Mouse (Mus musculus) gastrocnemius, adult 2 months (tissue): Measurements from ENCODE around the gene Sdf4. TPM values are rescaled to one million over a fixed set of nuclear protein-coding genes. Genes with fewer than 3 reads are reported as not detected.

ENCODE experiments used
- DNase-seq: peaks from one replicate; pipeline ENCODE4 v3.0.0; 2022
- H3K27ac ChIP-seq: fragments of 200-600 bp; 2 replicates; pipeline ENCODE4 v1.8.1; 2022; ENCODE audit warnings: mild to moderate bottlenecking
- H3K4me3 ChIP-seq: fragments of 200-600 bp; 2 replicates; pipeline ENCODE4 v1.8.1; 2022; ENCODE audit warnings: mild to moderate bottlenecking, moderate library complexity
- CTCF ChIP-seq: fragments of 200-600 bp; IDR thresholded peaks from 2 replicates; pipeline ENCODE4 v1.8.1; 2022; ENCODE audit warnings: antibody characterized with exemption, mild to moderate bottlenecking, moderate library complexity
- intact Hi-C: fragments of 180-260 bp; cut with DNase I; formaldehyde crosslinking; loops from one replicate; pipeline ENCODE4 v1.15.1; 2025
- total RNA-seq, 2 experiments: library from RNA; stranded (reverse); gene quantifications; 2 replicates each; pipeline ENCODE4 v1.2.3; 2021

Sdf4 gene
- total RNA-seq, 2 experiments from 2014 or later: 75.7 to 81.5 TPM

DNA sequence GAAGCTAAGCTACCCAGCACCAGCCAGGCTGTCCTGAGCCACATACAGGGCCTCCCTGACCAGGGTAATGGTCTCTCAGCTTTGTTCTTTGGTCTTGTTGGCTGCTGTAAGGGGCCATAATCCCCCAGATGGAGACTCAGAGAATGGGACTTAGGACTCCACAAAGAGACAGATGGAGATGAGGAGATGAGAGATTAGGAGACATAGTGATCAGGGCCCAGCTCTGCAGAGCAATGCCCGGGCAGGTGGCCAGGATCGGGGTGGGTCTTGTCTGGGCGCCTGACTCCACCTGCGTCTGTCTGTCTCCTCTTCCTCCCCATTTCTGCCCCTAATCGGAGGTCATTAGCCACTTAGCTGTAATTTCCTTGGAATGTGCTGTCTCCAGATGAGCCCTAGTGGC is 22.4 kb upstream of the Sdf4 start:
- no peak for DNase-seq
- TF ChIP-seq CTCF: no peak
- intact Hi-C loops: no loop called here
- no peak overlapping the region for H3K27ac ChIP-seq
- H3K4me3 ChIP-seq: no peak overlapping the region

DNA sequence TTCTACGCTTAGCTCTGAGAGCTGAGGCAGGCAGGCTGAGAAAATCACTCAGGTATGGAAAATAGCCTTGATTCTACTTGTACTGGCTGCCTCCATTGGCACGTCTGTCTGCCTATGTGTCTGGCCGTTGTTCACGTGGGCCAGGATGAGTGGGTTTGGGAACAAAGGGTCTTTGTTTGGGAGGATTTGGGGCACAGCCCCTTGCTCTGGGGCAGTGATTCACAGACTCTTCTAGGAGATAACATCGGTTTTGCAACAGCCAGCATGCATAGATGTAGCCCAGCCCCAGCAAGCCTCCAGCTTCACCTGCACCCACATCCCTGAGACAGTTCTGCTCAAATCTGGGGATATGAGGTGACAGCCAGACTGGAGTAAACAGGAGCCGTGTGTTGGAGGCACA is 20.0 kb upstream of the Sdf4 start:
- TF ChIP-seq CTCF: no peak
- no peak for DNase-seq
- Histone ChIP-seq H3K4me3 (no peak overlapping the region), H3K27ac (no peak overlapping the region)
- intact Hi-C loops: no loop called here

DNA sequence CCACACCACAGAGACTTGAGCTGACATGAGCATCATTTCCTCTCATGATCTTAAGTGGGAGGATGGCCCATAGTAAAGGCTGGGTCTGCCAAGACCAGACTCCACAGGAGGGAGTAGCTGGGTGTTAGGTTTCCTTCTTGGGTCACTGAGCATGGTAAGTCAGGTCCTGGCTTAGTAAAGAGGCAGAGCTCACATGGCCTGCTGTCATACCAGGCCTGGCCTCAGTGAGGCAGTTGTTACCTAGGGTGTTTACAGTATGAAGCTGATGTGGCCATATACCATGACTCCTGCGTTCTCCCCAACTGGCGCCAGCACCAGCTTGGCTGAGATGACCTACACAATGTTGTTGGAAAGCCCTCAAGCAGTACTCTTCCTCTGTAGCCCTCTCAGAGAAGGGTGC is 19.4 kb upstream of the Sdf4 start:
- no peak for DNase-seq
- Histone ChIP-seq H3K4me3 (no peak overlapping the region), H3K27ac (no peak overlapping the region)
- peak; percentile 5; the same call in 1 of the 2 replicates for TF ChIP-seq CTCF
- intact Hi-C loops: no loop called here

DNA sequence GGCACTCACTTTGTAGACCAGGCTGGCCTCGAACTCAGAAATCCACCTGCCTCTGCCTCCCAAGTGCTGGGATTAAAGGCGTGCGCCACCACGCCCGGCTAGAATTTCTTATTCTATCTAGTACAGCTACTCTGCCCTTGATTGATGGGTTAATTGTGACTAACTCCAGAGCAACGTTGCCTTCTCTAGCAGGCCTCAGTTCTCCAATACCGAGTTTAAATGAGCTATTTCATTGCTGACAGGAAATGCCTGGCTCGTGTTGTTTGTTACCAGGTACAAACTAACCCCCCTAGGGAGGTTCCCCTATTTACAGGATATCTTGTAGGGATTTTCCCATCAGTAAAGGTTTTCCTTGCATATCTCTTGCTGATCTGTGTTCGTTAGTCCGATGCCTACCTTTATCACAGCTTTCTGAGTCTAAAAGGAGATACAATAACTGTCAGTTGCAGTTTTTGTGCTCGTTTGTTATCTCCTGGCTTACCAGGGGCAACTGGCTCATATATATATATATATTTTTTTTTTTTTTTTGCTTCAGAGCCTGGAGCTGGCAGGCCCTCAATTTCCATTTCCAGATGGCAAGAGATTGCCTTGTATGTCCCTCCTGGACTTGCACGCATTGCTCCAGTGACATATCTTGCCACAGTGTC is 11.1 kb upstream of the Sdf4 start:
- no peak for DNase-seq
- no peak for TF ChIP-seq CTCF
- no peak overlapping the region for H3K4me3 ChIP-seq
- H3K27ac ChIP-seq: no peak overlapping the region
- intact Hi-C loops: no loop called here

DNA sequence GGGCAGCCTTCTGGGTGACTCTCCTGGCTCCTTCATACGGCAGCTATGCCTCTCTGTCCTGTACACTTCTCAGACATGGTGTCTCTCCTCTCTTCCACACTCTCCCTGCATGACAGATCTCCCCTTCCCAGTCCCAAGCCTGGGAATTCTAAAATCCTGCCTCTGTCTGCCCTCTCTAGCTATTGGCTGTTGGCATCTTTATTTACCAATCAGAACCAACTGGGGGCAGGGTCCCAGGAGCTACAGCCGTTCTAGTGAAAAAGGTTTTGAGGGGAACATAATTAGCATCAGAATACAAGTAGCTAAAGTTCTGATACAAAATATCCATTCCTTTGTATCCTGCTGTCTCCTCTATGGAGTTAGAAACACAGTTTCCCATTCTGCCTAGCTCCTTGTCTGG is 8.9 kb upstream of the Sdf4 start:
- TF ChIP-seq CTCF: no peak
- Histone ChIP-seq H3K27ac (no peak overlapping the region), H3K4me3 (no peak overlapping the region)
- intact Hi-C loops: no loop called here
- no peak for DNase-seq

DNA sequence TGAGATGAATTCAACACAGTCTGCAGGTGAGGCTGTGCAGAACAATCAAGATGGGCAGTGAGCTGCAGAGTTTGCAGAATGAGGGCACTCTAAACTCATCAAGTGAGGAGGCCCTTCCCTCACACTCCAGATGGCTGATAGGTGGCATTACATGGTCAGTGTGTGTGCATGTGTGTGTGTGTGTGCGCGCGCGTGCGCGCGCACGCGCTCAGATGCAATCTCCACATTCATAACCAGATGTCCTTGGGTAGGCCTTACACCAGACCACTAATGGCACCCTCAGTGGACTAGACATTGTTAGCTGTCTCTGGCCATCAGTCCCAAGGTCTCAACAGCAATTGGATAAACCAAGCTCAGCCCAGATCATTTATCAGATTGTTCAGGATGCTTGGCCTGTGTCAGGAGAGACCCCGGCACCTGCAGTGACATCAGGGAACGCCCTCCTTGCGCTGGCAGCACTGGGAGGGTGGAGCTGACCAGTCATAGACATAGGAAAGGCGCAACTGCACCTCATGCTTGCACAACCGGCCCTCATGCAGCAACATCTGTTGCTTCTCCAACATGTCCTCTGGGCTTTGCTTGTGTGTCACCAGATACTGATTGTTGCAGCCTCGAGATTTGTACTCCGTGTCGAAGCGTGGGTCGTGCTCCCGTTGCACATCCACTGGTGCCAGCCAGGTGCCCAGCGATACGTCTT is 1.3 kb upstream of the Sdf4 start:
- H3K4me3 ChIP-seq: peak overlapping the region; percentile 92

DNA sequence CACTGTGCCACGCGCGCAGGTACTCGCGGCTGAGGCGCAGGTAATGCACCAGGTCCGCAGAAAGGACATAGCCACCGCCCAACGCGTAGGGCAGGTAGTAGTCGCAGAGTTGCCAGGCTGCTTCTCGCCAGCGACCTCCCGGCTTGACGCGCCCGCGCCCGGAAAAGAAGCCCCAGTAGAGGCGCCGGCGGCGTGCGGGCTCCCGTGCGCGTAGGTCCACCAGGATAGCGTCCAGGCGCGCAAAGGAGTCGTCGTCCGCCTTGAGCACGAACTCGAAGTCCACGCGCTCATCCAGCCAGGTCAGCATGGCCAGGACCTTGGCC is 803 bp upstream of the Sdf4 start:
- Histone ChIP-seq H3K27ac (peak overlapping the region; percentile 99), H3K4me3 (peak overlapping the region; percentile 92)
- intact Hi-C loops: loop anchor here (1.0 to 5.0 kb wide), 3 partner anchors 32 to 115 kb away; partner anchors contain the start of genes 9430015G10Rik and Ube2j2
- TF ChIP-seq CTCF: no peak
- DNase-seq: no peak

More for the DNA sequence above, 1.3 kb upstream of the Sdf4 start:
- H3K27ac ChIP-seq: peak overlapping the region; percentile 99
- DNase-seq: no peak
- no peak for TF ChIP-seq CTCF
- intact Hi-C loops: loop anchor here (5.0 kb wide), 2 partner anchors 49 to 116 kb away; partner anchors contain the start of genes 9430015G10Rik and Ube2j2

DNA sequence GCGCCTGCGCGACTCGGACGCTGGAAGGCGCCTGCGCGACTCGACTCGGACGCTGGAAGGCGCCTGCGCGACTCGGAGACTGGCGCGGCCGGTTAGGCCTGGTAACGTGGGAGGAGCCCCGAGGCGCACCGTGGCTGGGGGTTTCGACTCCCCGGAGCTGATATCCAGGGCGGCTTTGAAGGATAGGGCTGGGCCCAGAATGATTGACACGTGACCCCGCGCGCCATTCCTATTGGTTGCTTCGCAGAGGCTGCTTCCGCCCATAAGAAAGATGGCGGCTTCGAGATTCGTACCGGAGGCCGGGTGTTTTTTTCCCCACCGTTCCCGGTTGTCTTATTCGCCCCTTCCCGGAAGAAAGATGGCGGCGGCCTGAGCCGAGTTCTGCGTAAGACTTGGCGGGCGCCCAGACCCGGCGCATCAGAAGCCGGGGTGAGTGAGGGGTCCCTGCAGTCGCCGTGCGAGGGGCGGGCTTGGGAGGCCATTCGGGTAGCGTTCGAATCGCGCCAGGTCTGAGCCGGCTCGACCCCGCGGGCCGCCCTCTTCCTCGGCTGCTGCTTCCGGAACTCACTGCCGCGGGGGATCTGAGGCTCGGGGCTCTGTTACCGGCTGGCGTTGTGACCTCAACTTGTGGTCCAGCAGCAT is 355 bp downstream of the Sdf4 start:
- Histone ChIP-seq H3K4me3 (peak overlapping the region; percentile 85), H3K27ac (peak overlapping the region; percentile 100)
- intact Hi-C loops: loop anchor here (1.0 to 5.0 kb wide), 3 partner anchors 31 to 114 kb away; partner anchors contain the start of genes 9430015G10Rik and Ube2j2
- TF ChIP-seq CTCF: no peak
- peak; percentile 96 for DNase-seq

DNA sequence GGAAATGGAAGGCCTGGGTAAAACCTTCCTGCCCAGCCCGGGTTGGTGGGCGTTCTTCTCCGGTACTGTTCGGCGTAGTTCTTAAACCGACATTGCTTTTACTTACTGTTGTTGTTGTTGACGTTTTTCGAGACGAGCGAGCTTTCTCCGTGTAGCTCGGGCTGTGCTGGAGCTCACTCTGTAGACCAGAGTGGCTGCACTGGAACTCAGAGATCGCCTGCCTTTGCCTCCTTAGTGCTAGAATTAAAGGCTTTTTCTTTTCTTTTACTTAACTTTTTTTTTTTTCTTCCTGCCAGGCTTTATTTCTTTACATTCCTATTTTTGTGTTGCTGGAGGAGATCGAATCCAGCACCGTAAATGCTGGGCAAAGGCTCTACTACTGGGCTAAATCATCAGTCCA is 934 bp downstream of the Sdf4 start:
- intact Hi-C loops: loop anchor here (2.0 to 5.0 kb wide), 3 partner anchors 27 to 114 kb away; partner anchors contain the start of genes 9430015G10Rik and Ube2j2
- Histone ChIP-seq H3K4me3 (peak overlapping the region; percentile 85), H3K27ac (peak overlapping the region; percentile 100)
- TF ChIP-seq CTCF: no peak
- DNase-seq: no peak

DNA sequence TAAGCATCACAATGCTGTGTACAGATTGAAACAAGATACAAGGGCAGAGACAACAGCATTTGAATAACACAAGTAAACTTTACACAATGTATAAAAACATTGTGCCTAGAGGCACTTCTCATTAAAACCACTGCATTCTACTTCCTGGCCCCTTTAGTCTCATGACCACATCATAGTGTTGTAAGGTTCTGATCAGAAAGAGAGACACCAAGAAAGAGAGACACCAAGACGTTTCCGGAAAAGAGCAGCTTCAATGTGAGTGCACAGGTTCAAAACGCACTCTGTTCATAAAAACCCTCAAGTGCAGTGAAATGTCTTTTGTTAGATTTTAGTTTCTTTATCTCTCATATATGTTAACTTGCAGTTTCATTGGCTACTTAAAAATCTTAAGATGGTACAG is 11.4 kb downstream of the Sdf4 start:
- no peak for TF ChIP-seq CTCF
- Histone ChIP-seq H3K4me3 (no peak overlapping the region), H3K27ac (no peak overlapping the region)
- DNase-seq: no peak
- intact Hi-C loops: no loop called here

DNA sequence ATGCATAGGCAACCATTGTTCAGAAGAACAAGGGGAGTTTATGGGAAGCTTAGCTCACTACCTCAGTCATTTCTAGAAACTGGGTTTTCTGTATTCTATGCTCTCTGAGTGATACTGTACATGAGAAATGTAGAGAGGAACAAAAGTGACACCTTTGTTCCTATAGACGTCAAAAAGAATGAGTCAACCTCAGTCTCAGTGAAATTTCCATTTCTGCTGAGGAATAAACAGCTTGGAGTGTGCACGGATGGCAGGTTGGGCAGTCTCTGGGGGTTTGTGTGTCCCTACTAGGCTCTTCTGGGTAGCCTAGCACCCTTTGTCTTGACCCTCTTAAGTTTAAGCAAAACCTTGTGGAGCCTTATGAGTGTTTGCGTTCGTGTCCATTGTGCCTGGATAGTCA is 15.7 kb downstream of the Sdf4 start:
- no peak for TF ChIP-seq CTCF
- Histone ChIP-seq H3K27ac (no peak overlapping the region), H3K4me3 (no peak overlapping the region)
- intact Hi-C loops: no loop called here
- no peak for DNase-seq

DNA sequence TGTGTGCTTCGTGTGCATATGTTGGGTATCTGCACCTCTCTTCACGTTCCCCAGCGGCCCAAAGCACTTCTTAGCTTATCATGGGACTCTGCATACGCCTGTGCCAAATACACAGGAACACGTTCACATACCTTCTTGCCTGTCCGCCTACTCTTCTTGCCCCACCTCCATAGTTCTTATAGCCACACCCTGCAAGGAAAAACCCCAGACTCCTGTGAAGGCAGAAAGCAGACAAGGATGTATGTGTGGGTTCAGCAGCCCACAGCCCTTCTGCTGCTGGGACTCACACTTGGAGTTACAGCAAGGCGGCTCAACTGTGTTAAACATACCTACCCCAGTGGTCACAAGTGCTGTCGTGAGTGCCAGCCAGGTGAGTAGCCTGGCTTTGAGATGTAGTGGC is 21.0 kb downstream of the Sdf4 start, which contains the start of gene Tnfrsf4:
TSS of gene Tnfrsf4 (plus strand) at position 207 of the 400 bp plus-strand sequence.
- TF ChIP-seq CTCF: no peak
- Histone ChIP-seq H3K27ac (no peak within 1 kb of the TSS), H3K4me3 (no peak within 1 kb of the TSS)
- intact Hi-C loops: no loop called here
- DNase-seq: peak; percentile 13

DNA sequence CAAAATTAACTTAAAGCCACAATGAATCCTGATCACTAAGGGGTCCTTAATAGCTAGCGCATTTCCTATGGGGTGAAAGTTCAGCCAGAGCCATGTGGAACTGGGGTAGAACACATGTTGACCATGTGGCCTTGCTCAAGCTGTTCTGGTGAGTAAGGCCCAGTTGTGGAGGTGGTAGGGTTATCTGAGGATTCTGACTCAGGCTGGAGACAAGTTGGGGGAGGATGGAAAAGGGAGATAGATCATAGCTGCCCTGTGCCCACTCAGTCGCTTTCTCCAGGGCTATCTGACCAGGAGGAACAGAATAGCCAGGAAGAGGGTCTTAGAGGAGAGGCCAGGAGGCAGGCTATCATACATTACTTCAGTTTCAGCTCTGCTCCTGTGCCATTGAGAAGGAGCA is 21.8 kb downstream of the Sdf4 start:
- TF ChIP-seq CTCF: no peak
- Histone ChIP-seq H3K27ac (no peak overlapping the region), H3K4me3 (no peak overlapping the region)
- intact Hi-C loops: no loop called here
- peak; percentile 12 for DNase-seq
